Mouse (Mus musculus) thymus, adult 2 months (tissue): Measurements from ENCODE around the gene Gm20388.

Source experiments
- CTCF ChIP-seq: fragments of 200-500 bp; IDR thresholded peaks from 2 replicates; pipeline ENCODE4 v1.5.1; 2012; ENCODE audit warnings: mild to moderate bottlenecking, control low read depth, low read length, moderate library complexity, borderline replicate concordance; ENCODE audit not compliant: control insufficient read depth, poor library complexity, insufficient read depth; ENCODE audit errors: extremely low read depth
- POLR2A ChIP-seq: fragments of 200-500 bp; IDR thresholded peaks from 2 replicates; pipeline ENCODE4 v1.6.1; 2012; ENCODE audit warnings: mild to moderate bottlenecking, low read length, control low read depth, moderate library complexity; ENCODE audit not compliant: control insufficient read depth, poor library complexity, insufficient read depth; ENCODE audit errors: extremely low read depth

DNA sequence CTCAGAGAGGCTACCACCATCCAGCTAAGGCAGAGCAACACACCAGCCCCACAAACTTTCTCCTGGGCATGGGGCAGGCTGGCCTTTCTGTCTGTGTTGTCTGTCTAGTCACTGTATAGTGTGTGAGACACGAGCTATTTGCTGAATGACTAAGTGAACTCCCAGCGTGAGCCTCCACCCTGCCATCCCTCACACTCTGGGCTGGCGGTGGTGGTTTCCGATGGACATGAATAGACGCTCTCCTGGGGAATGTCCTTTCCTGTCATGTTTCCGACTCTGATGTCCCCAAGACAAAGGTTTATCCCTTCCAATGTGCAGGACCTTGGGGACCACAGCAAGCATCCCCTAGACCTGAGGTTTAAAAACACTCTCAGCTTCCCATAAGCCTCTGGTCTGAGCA is 1057.7 kb downstream of the Gm20388 start:
- TF ChIP-seq CTCF = no peak
- no peak for TF ChIP-seq POLR2A
